Mouse (Mus musculus) liver, embryonic 14.5 days (tissue): ENCODE measurements at regions not wholly inside any gene's neighbourhood (a gene's known extent, or its start where the extent isn't known, plus 50 kb on each side); places are given as distances from the start of the nearest gene placed in this dataset.

ENCODE experiments used
- CTCF ChIP-seq: IDR thresholded peaks from 2 replicates; pipeline ENCODE4 v1.5.1; 2016; ENCODE audit warnings: antibody characterized with exemption, low read depth, control low read depth
- EP300 ChIP-seq: IDR thresholded peaks from 2 replicates; pipeline ENCODE4 v1.6.1; 2016; ENCODE audit warnings: antibody characterized with exemption, low read depth

DNA sequence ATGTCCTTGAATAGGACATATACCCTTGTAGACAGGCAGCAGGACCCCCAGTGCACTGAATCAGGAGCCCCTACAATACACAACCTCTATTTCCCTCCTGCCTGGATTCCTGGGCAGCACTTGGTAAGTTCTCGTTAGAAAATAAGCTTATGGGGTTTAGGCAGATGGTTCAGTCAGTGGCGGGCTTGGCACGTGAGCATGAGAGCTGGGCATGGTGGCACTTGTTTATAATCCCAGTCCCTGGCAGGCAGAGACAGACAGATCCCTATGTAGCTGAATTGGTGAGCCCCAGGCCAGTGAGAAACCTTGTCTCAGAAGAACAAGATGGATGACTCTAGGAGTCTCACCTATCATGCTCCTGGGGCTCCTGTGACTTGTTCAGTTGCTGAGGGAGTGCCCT, 198.9 kb downstream of the Gadd45g start:
- TF ChIP-seq CTCF = no peak
- no peak for TF ChIP-seq EP300
